Mouse (Mus musculus): ENCODE data around the gene Mpig6b.

DNA sequence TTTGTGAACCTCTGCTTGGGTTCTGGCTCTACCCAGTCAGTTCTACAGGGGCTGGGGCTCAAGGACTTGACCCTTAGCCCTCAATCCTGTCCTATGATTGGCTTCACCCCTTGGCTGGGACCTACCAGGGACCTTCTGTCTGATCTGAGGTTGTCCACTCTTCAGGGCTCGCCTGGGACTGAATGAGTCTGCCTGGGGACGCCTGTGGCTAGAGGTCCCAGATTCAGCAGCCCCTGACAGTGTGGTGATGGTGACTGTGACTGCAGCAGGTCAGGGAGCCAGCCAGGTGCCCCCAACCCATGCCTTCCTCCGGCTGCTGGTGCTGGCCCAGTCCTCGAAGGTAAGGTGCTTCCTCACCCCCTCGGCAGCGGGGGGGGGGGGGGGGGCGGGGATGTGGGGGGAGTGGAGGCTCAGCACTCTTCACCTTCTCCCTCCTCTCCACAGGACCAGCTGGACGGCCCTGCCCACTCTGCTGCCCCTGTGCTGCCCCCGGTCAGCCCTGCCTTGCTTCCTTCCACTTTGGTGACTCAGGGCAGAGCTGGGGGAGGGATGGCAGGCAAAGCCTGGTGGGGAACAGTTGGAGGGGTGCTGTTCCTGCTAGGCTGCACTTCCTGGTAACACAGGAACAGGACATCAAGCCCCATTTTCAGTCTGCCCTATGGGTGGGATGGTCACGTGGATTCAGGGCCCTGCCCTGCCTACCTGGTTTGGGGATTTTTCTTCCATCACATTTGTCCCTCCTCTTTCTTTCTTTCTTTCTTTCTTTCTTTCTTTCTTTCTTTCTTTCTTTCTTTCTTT, 41.1 kb downstream of the Mpig6b start:
- no peak for TF ChIP-seq GATA1 (IDR thresholded peaks at IDR 0.05; ENCODE audit: borderline replicate concordance, low read length)
- TF ChIP-seq FLI1 (IDR thresholded peaks at IDR 0.05; ENCODE audit: low read length): no peak

Measured in megakaryocyte, embryonic 14.5 days (primary cell).